Mouse (Mus musculus) CH12.LX (cell line): ENCODE data around the gene Pigk.

Source experiments
- CTCF ChIP-seq, 2 experiments: IDR thresholded peaks in 1 of 2; conservative IDR thresholded peaks in 1 of 2; 2 replicates each; pipeline ENCODE4 v1.5.1; 2011 to 2012; ENCODE audit warnings: low read depth in 2 of 2, low read length in 2 of 2, improper control_type of control experiment in 1 of 2, inconsistent platforms in 1 of 2, mild to moderate bottlenecking in 1 of 2, moderate library complexity in 1 of 2
- E2F4 ChIP-seq: IDR thresholded peaks from 2 replicates; pipeline ENCODE4 v1.6.1; 2011; ENCODE audit warnings: low read depth, low read length, improper control_type of control experiment; ENCODE audit not compliant: insufficient replicate concordance
- EP300 ChIP-seq: IDR thresholded peaks from 2 replicates; pipeline ENCODE4 v1.6.1; 2011; ENCODE audit warnings: low read length, improper control_type of control experiment
- JUND ChIP-seq: conservative IDR thresholded peaks from 2 replicates; pipeline ENCODE4 v1.6.1; 2011; ENCODE audit warnings: low read depth, low read length, improper control_type of control experiment
- MAFK ChIP-seq: IDR thresholded peaks from 2 replicates; pipeline ENCODE4 v1.6.1; 2011; ENCODE audit warnings: low read length, improper control_type of control experiment; ENCODE audit not compliant: insufficient replicate concordance
- MAX ChIP-seq: IDR thresholded peaks from 2 replicates; pipeline ENCODE4 v1.6.1; 2011; ENCODE audit warnings: low read length, improper control_type of control experiment
- POLR2A ChIP-seq: IDR thresholded peaks from 2 replicates; pipeline ENCODE4 v1.6.1; 2011; ENCODE audit warnings: low read depth, mild to moderate bottlenecking, improper control_type of control experiment, low read length
- RCOR1 ChIP-seq: conservative IDR thresholded peaks from 2 replicates; pipeline ENCODE4 v1.6.1; 2012; ENCODE audit warnings: low read depth, mild to moderate bottlenecking, inconsistent platforms, low read length, improper control_type of control experiment
- TCF12 ChIP-seq: IDR thresholded peaks from 2 replicates; pipeline ENCODE4 v1.6.1; 2014; ENCODE audit warnings: low read depth, mild to moderate bottlenecking, inconsistent platforms, low read length, improper control_type of control experiment

- TF ChIP-seq E2F4, result no peak
- TF ChIP-seq MAX, result no peak
- no peak for TF ChIP-seq POLR2A
- TF ChIP-seq CTCF (conservative IDR thresholded peaks at IDR 0.05 in 1 of 2, IDR thresholded peaks at IDR 0.05 in 1 of 2; ENCODE audit: low read depth in 2 of 2, low read length in 2 of 2), result no peak
- no peak for TF ChIP-seq RCOR1
- no peak for TF ChIP-seq MAFK
- TF ChIP-seq TCF12, result no peak
- TF ChIP-seq EP300, result no peak
- no peak for TF ChIP-seq JUND
Observed at GRCm38 (mm10) chr3:152728238-152728637, 14.3 kb downstream of the Pigk start.
